Comparison of ENCODE assay signal across 9 mouse cellular contexts in genomic region chr5:104113491-104114172, GRCm38 (mm10). TPM values are rescaled to one million over a fixed set of nuclear protein-coding genes. Genes with fewer than 3 reads are reported as not detected.
DNase-seq lines count a peak whose midpoint lies in the region; ATAC-seq lines count a peak whose summit lies in the region.
"Had no signal": no experiment of that assay in that cellular context is flagged by ENCODE, and none has a peak within 500 bp of the region (broad histone marks: within the 10 kb centered on the region; RNA-seq: fewer than 3 reads in every experiment).

TSS of gene Sparcl1 (minus strand) at chr5:104113733.

- peak within 1 kb of the TSS; percentile 17 for H3K4me2 ChIP-seq in embryonic facial prominence, embryonic 11.5 days (ENCODE audit: low read depth, low read length)
- peak within 1 kb of the TSS; percentile 41 for H3K4me2 ChIP-seq in intestine, embryonic 16.5 days (ENCODE audit: low read depth, low read length)
- peak within 1 kb of the TSS; percentile 35 for H3K4me2 ChIP-seq in neural tube, embryonic 11.5 days (ENCODE audit: low read depth)

- no peaks in the 10 kb centered on the region for H3K9me3 ChIP-seq in embryonic facial prominence, embryonic 11.5 days (replicated peaks; ENCODE audit: control insufficient read depth, low read length)
- H3K9me3 ChIP-seq in intestine, embryonic 16.5 days (ENCODE audit: control insufficient read depth, low read length) = no peaks in the 10 kb centered on the region
- no peaks in the 10 kb centered on the region for H3K9me3 ChIP-seq in neural tube, embryonic 11.5 days (ENCODE audit: control insufficient read depth, low read length)

- H3K27me3 ChIP-seq in embryonic facial prominence, embryonic 11.5 days (ENCODE audit: control insufficient read depth, insufficient read depth, low read length) = no peaks in the 10 kb centered on the region
- no peaks in the 10 kb centered on the region for H3K27me3 ChIP-seq in intestine, embryonic 16.5 days (replicated peaks; ENCODE audit: control insufficient read depth, insufficient read depth, low read length)
- no peaks in the 10 kb centered on the region for H3K27me3 ChIP-seq in neural tube, embryonic 11.5 days (ENCODE audit: control insufficient read depth, insufficient read depth, low read length)

- DNase-seq in embryo, embryonic 10.5 days (ENCODE audit: low spot score) = peak; percentile 50
- no peak for DNase-seq in embryo, embryonic 10 days (ENCODE audit: low spot score)
- DNase-seq in embryonic facial prominence, embryonic 11.5 days (ENCODE audit: low spot score) = peak; percentile 14
- DNase-seq in heart, adult 11 months = peak; percentile 99
- peak; percentile 71 for DNase-seq in left cerebral cortex, postnatal 4 days
- DNase-seq in neural tube, embryonic 11.5 days (ENCODE audit: low spot score) = peak; percentile 52

- intact Hi-C loops in left cerebral cortex, postnatal 4 days (cut with DNase I) = no loop called here

- 33% methylated on average over 15 of the region's 15 CpGs for WGBS in embryonic facial prominence, embryonic 11.5 days
- 29% methylated on average over 15 of the region's 15 CpGs for WGBS in intestine, embryonic 16.5 days
- 18% methylated on average over 15 of the region's 15 CpGs for WGBS in neural tube, embryonic 11.5 days

- no peak for ATAC-seq in embryonic facial prominence, embryonic 11.5 days (replicated peaks; ENCODE audit: insufficient number of reproducible peaks, low FRiP score, low TSS enrichment, low read depth)
- ATAC-seq in intestine, embryonic 16.5 days = peak; percentile 55
- no peak for ATAC-seq in neural tube, embryonic 11.5 days (ENCODE audit: insufficient read depth, low FRiP score, low TSS enrichment)
- no peak for ATAC-seq in megakaryocyte progenitor cell, adult 5-6 weeks (replicated peaks; ENCODE audit: poor library complexity)

- H3K4me1 ChIP-seq in embryonic facial prominence, embryonic 11.5 days (ENCODE audit: control insufficient read depth, insufficient read depth, low read length) = peaks cover 5% of the 10 kb centered on the region
- peaks cover 25% of the 10 kb centered on the region for H3K4me1 ChIP-seq in intestine, embryonic 16.5 days (ENCODE audit: control insufficient read depth, insufficient read depth, low read length)
- peaks cover 42% of the 10 kb centered on the region for H3K4me1 ChIP-seq in neural tube, embryonic 11.5 days (ENCODE audit: control insufficient read depth, insufficient read depth, low read length)

- H3K27ac ChIP-seq in embryonic facial prominence, embryonic 11.5 days (replicated peaks; ENCODE audit: low read depth, low read length) = peak within 1 kb of the TSS; percentile 68
- H3K27ac ChIP-seq in intestine, embryonic 16.5 days (ENCODE audit: low read length) = peak within 1 kb of the TSS; percentile 80
- peak within 1 kb of the TSS; percentile 81 for H3K27ac ChIP-seq in neural tube, embryonic 11.5 days (ENCODE audit: low read depth, low read length)

- no peaks in the 10 kb centered on the region for H3K36me3 ChIP-seq in embryonic facial prominence, embryonic 11.5 days (replicated peaks; ENCODE audit: control insufficient read depth, insufficient read depth, low read depth, low read length)
- no peaks in the 10 kb centered on the region for H3K36me3 ChIP-seq in intestine, embryonic 16.5 days (ENCODE audit: control insufficient read depth, insufficient read depth, low read length)
- H3K36me3 ChIP-seq in neural tube, embryonic 11.5 days (ENCODE audit: control insufficient read depth, insufficient read depth, low read length) = no peaks in the 10 kb centered on the region

- H3K4me3 ChIP-seq in embryonic facial prominence, embryonic 11.5 days (ENCODE audit: low read depth, low read length) = no peak within 1 kb of the TSS
- peak within 1 kb of the TSS; percentile 41 for H3K4me3 ChIP-seq in intestine, embryonic 16.5 days (ENCODE audit: low read length)
- peak within 1 kb of the TSS; percentile 11; the same call in 1 of the 2 replicates for H3K4me3 ChIP-seq in neural tube, embryonic 11.5 days (ENCODE audit: low read depth, low read length)

- peak within 1 kb of the TSS; percentile 37; the same call in 1 of the 2 replicates for H3K9ac ChIP-seq in embryonic facial prominence, embryonic 11.5 days (replicated peaks; ENCODE audit: low read length)
- peak within 1 kb of the TSS; percentile 60 for H3K9ac ChIP-seq in intestine, embryonic 16.5 days (ENCODE audit: low read depth, low read length)
- peak within 1 kb of the TSS; percentile 49 for H3K9ac ChIP-seq in neural tube, embryonic 11.5 days (ENCODE audit: low read length)

RNA-seq across cellular contexts. Expression of gene Sparcl1, which starts in this region (rescaled TPM):
- 45.8 and 48.8 TPM in 2 replicates for polyA plus RNA-seq in embryonic facial prominence, embryonic 11.5 days (2014; fragmentation: Nextera tagmentation; extraction: Ambion mirVana)
- 191 and 194 TPM in 2 replicates for polyA plus RNA-seq in intestine, embryonic 16.5 days (2015; fragmentation: Nextera tagmentation; extraction: Ambion mirVana)
- total RNA-seq in left cerebral cortex, postnatal 4 days (2021) = 100 to 1,000 TPM; 465 to 498 TPM
- polyA plus RNA-seq in neural tube, embryonic 11.5 days (2014; fragmentation: Nextera tagmentation; extraction: Ambion mirVana) = 68.9 and 73.1 TPM in 2 replicates
- not detected in 2 replicates for total RNA-seq in megakaryocyte progenitor cell, adult 5-6 weeks (2015)
- not detected in 2 replicates for total RNA-seq in megakaryocyte progenitor cell, adult 5-6 weeks (2017)
- total RNA-seq: common myeloid progenitor, adult 5-6 weeks had no signal

Comparison
In these comparisons a context has a peak if more than half of its experiments do, and no peak if none do; other contexts are left out.
1. RNA of gene Sparcl1 (total RNA-seq): 465 to 498 TPM in left cerebral cortex, postnatal 4 days; not detected in megakaryocyte progenitor cell, adult 5-6 weeks; every median in the first group is over 100 times any median in the second.
2. Peak in every context shown above with its lines, with median percentiles within 50 percentile points of each other: H3K27ac ChIP-seq, H3K4me2 ChIP-seq and H3K9ac ChIP-seq.